13 mouse cellular contexts compared by ENCODE assay signal in genomic region chr1:54118342-54118973, GRCm38 (mm10).
DNase-seq lines count a peak whose midpoint lies in the region; ATAC-seq and TF ChIP-seq lines count a peak whose summit lies in the region.
"Had no signal": no experiment of that assay in that cellular context is flagged by ENCODE, and none has a peak within 500 bp of the region (broad histone marks: within the 10 kb centered on the region; RNA-seq: fewer than 3 reads in every experiment).

No protein-coding gene starts in this region.

- no peak overlapping the region for H3K4me2 ChIP-seq in heart, embryonic 15.5 days
- H3K4me2 ChIP-seq: liver, embryonic 15.5 days; midbrain, embryonic 12.5 days had no signal

- no peaks in the 10 kb centered on the region for H3K36me3 ChIP-seq in heart, embryonic 15.5 days
- H3K36me3 ChIP-seq: heart, embryonic 10.5 days; liver, embryonic 15.5 days; midbrain, embryonic 12.5 days had no signal

- no peaks in the 10 kb centered on the region for H3K27me3 ChIP-seq in heart, embryonic 15.5 days
- H3K27me3 ChIP-seq: liver, embryonic 15.5 days; midbrain, embryonic 12.5 days had no signal

- TF ChIP-seq POLR2A in lung, adult 2 months (IDR thresholded peaks at IDR 0.05; ENCODE audit: borderline replicate concordance, extremely low read depth, low read depth, low read length): no peak

- DNase-seq in heart, postnatal 36 days: no peak
- DNase-seq in brain, adult 2 months (ENCODE audit: low read depth, low spot score): peak; percentile 94
- DNase-seq in frontal cortex, postnatal 10 days (ENCODE audit: low spot score in 2 of 2): peak; percentile 20 to 46
- peak; percentile 12 for DNase-seq in left cerebral cortex, postnatal 4 days
- no peak for DNase-seq in natural killer cell, adult 2 months (ENCODE audit: low spot score in 2 of 2)
- DNase-seq in lung, adult 2 months: no peak
- no peak for DNase-seq in spleen, postnatal 4 days (ENCODE audit: low spot score in 2 of 2)

- WGBS in heart, embryonic 15.5 days: 51% methylated on average over 8 of the region's 8 CpGs
- WGBS in lung, adult 2 months: 70% methylated on average over 8 of the region's 8 CpGs

- no peak for ATAC-seq in heart, embryonic 15.5 days (replicated peaks; ENCODE audit: insufficient number of reproducible peaks, insufficient read depth, low FRiP score, low read depth)
- ATAC-seq: CD4-positive, CD25-positive, alpha-beta regulatory T cell, adult 4 months had no signal

- no peaks in the 10 kb centered on the region for H3K9me3 ChIP-seq in heart, embryonic 15.5 days (replicated peaks)
- H3K9me3 ChIP-seq: heart, embryonic 10.5 days; liver, embryonic 15.5 days; midbrain, embryonic 12.5 days had no signal

- peaks cover 15% of the 10 kb centered on the region for H3K4me1 ChIP-seq in heart, embryonic 15.5 days (replicated peaks)
- no peaks in the 10 kb centered on the region for H3K4me1 ChIP-seq in lung, adult 2 months (ENCODE audit: control insufficient read depth, insufficient read depth, low read length)
- H3K4me1 ChIP-seq: liver, embryonic 15.5 days had no signal

- intact Hi-C loops in heart, postnatal 36 days (cut with DNase I): no loop called here
- intact Hi-C loops in left cerebral cortex, postnatal 4 days (cut with DNase I): no loop called here

- peak overlapping the region; percentile 40 for H3K27ac ChIP-seq in heart, embryonic 15.5 days
- H3K27ac ChIP-seq: heart, embryonic 10.5 days; liver, embryonic 15.5 days; midbrain, embryonic 12.5 days had no signal

- TF ChIP-seq CTCF in lung, adult 2 months (IDR thresholded peaks at IDR 0.05; ENCODE audit: insufficient read depth, low read length): no peak

- no peak overlapping the region for H3K4me3 ChIP-seq in heart, embryonic 15.5 days
- H3K4me3 ChIP-seq in lung, adult 2 months (replicated peaks; ENCODE audit: extremely low read depth, low read depth, low read length): no peak overlapping the region
- H3K4me3 ChIP-seq: erythroblast, embryonic 14.5 days; heart, embryonic 10.5 days; liver, embryonic 15.5 days; midbrain, embryonic 12.5 days had no signal

- H3K9ac ChIP-seq in heart, embryonic 15.5 days: no peak overlapping the region
- H3K9ac ChIP-seq: liver, embryonic 15.5 days; midbrain, embryonic 12.5 days had no signal

Comparison
In these comparisons a context has a peak if more than half of its experiments do, and no peak if none do; other contexts are left out.
1. DNase-seq: peak in brain, adult 2 months (single experiment), frontal cortex, postnatal 10 days (2 of 2) and left cerebral cortex, postnatal 4 days (single experiment); none in heart, postnatal 36 days (0 of 2), natural killer cell, adult 2 months (0 of 2), lung, adult 2 months (single experiment) and spleen, postnatal 4 days (0 of 2).